Mouse (Mus musculus) MEL (cell line): ENCODE data around the gene Herpud2. TPM values are rescaled to one million over a fixed set of nuclear protein-coding genes. Genes with fewer than 3 reads are reported as not detected.

ENCODE experiments used
- DNase-seq: peaks from one replicate; pipeline ENCODE4 v3.0.0; 2011; ENCODE audit warnings: low read depth, low spot score
- H3K27ac ChIP-seq: 2 replicates; pipeline ENCODE4 v1.5.1; 2012; ENCODE audit warnings: low read depth, mild to moderate bottlenecking, control low read depth, low read length, moderate library complexity; ENCODE audit not compliant: control insufficient read depth
- H3K27me3 ChIP-seq, 2 experiments: fragments of 150-350 bp in 1 of 2; sonication (generic) in 1 of 2; 2 replicates each; pipeline ENCODE4 v1.6.1; 2012; ENCODE audit warnings: low read length in 2 of 2, mild to moderate bottlenecking in 2 of 2, improper control_type of control experiment in 1 of 2, moderate library complexity in 1 of 2; ENCODE audit not compliant: insufficient read depth in 2 of 2, control insufficient read depth in 1 of 2
- H3K36me3 ChIP-seq, 2 experiments: 2 replicates each; pipeline ENCODE4 v1.6.1; 2012 to 2014; ENCODE audit warnings: low read length in 2 of 2, improper control_type of control experiment in 1 of 2, inconsistent platforms in 1 of 2, mild to moderate bottlenecking in 1 of 2; ENCODE audit not compliant: insufficient read depth in 2 of 2, control insufficient read depth in 1 of 2
- H3K4me1 ChIP-seq, 2 experiments: fragments of 150-350 bp in 1 of 2; sonication (generic) in 1 of 2; 2 replicates each; pipeline ENCODE4 v1.6.1; 2012; ENCODE audit warnings: low read length in 2 of 2, improper control_type of control experiment in 1 of 2, mild to moderate bottlenecking in 1 of 2; ENCODE audit not compliant: insufficient read depth in 2 of 2, control insufficient read depth in 1 of 2
- H3K4me3 ChIP-seq, 2 experiments: fragments of 150-350 bp in 1 of 2; sonication (generic) in 1 of 2; 2 replicates each; pipeline ENCODE4 v1.5.1; 2012; ENCODE audit warnings: low read depth in 2 of 2, low read length in 2 of 2, mild to moderate bottlenecking in 2 of 2, moderate library complexity in 2 of 2, control low read depth in 1 of 2, improper control_type of control experiment in 1 of 2; ENCODE audit not compliant: control insufficient read depth in 1 of 2, insufficient read depth in 1 of 2
- H3K79me2 ChIP-seq: 2 replicates; pipeline ENCODE4 v1.6.1; 2012; ENCODE audit warnings: mild to moderate bottlenecking, low read length, moderate library complexity; ENCODE audit not compliant: control insufficient read depth, poor library complexity, insufficient read depth
- H3K9ac ChIP-seq: 2 replicates; pipeline ENCODE4 v1.6.1; 2012; ENCODE audit warnings: low read depth, mild to moderate bottlenecking, control low read depth, low read length, moderate library complexity; ENCODE audit not compliant: control insufficient read depth, poor library complexity, severe bottlenecking
- H3K9me3 ChIP-seq: fragments of 150-350 bp; sonication (generic); replicated peaks from 2 replicates; pipeline ENCODE4 v1.6.1; 2012; ENCODE audit warnings: mild to moderate bottlenecking, low read length, improper control_type of control experiment, moderate library complexity; ENCODE audit not compliant: insufficient read depth
- CHD1 ChIP-seq: IDR thresholded peaks from 2 replicates; pipeline ENCODE4 v1.6.1; 2012; ENCODE audit warnings: low read depth, mild to moderate bottlenecking, inconsistent platforms, low read length, improper control_type of control experiment
- E2F4 ChIP-seq: IDR thresholded peaks from 2 replicates; pipeline ENCODE4 v1.6.1; 2011; ENCODE audit warnings: low read depth, low read length, improper control_type of control experiment, borderline replicate concordance
- ETS1 ChIP-seq: IDR thresholded peaks from 2 replicates; pipeline ENCODE4 v1.6.1; 2012; ENCODE audit warnings: low read depth, mild to moderate bottlenecking, inconsistent platforms, low read length, improper control_type of control experiment, moderate library complexity
- GABPA ChIP-seq: IDR thresholded peaks from 2 replicates; pipeline ENCODE4 v1.6.1; 2012; ENCODE audit warnings: low read depth, mild to moderate bottlenecking, inconsistent platforms, low read length, improper control_type of control experiment, moderate library complexity
- GATA1 ChIP-seq: IDR thresholded peaks from 2 replicates; pipeline ENCODE4 v1.6.1; 2011; ENCODE audit warnings: low read depth, low read length, improper control_type of control experiment
- JUND ChIP-seq: IDR thresholded peaks from 2 replicates; pipeline ENCODE4 v1.6.1; 2011; ENCODE audit warnings: low read depth, mild to moderate bottlenecking, improper control_type of control experiment, low read length
- MAZ ChIP-seq: IDR thresholded peaks from 2 replicates; pipeline ENCODE4 v1.6.1; 2012; ENCODE audit warnings: low read depth, mild to moderate bottlenecking, inconsistent platforms, low read length, improper control_type of control experiment
- MEF2A ChIP-seq: IDR thresholded peaks from 2 replicates; pipeline ENCODE4 v1.6.1; 2014; ENCODE audit warnings: low read depth, mild to moderate bottlenecking, inconsistent platforms, low read length, improper control_type of control experiment; ENCODE audit not compliant: poor library complexity, insufficient replicate concordance, severe bottlenecking; ENCODE audit errors: extremely low read depth
- MXI1 ChIP-seq: IDR thresholded peaks from 2 replicates; pipeline ENCODE4 v1.6.1; 2011; ENCODE audit warnings: mild to moderate bottlenecking, low read depth, low read length, improper control_type of control experiment
- MYB ChIP-seq: IDR thresholded peaks from 2 replicates; pipeline ENCODE4 v1.6.1; 2011; ENCODE audit warnings: mild to moderate bottlenecking, low read depth, low read length, improper control_type of control experiment
- MYC ChIP-seq: IDR thresholded peaks from 2 replicates; pipeline ENCODE4 v1.6.1; 2011; ENCODE audit warnings: low read depth, mild to moderate bottlenecking, low read length, improper control_type of control experiment, moderate library complexity
- NELFE ChIP-seq: IDR thresholded peaks from 2 replicates; pipeline ENCODE4 v1.6.1; 2011; ENCODE audit warnings: low read depth, low read length, improper control_type of control experiment
- NRF1 ChIP-seq: IDR thresholded peaks from 2 replicates; pipeline ENCODE4 v1.6.1; 2014; ENCODE audit warnings: low read depth, mild to moderate bottlenecking, inconsistent platforms, low read length, improper control_type of control experiment, moderate library complexity; ENCODE audit not compliant: poor library complexity, insufficient read depth, severe bottlenecking
- POLR2AphosphoS2 ChIP-seq: IDR thresholded peaks from 2 replicates; pipeline ENCODE4 v1.6.1; 2011; ENCODE audit warnings: low read length, improper control_type of control experiment
- POLR2AphosphoS5 ChIP-seq: IDR thresholded peaks from 2 replicates; pipeline ENCODE4 v1.6.1; 2012; ENCODE audit warnings: low read depth, borderline replicate concordance, mild to moderate bottlenecking, inconsistent platforms, low read length, moderate library complexity, mixed read lengths
- RAD21 ChIP-seq: IDR thresholded peaks from 2 replicates; pipeline ENCODE4 v1.6.1; 2011; ENCODE audit warnings: mild to moderate bottlenecking, low read depth, low read length, improper control_type of control experiment
- RCOR1 ChIP-seq: IDR thresholded peaks from 2 replicates; pipeline ENCODE4 v1.6.1; 2012; ENCODE audit warnings: low read depth, mild to moderate bottlenecking, inconsistent platforms, low read length, improper control_type of control experiment
- TAL1 ChIP-seq: IDR thresholded peaks from 2 replicates; pipeline ENCODE4 v1.6.1; 2012; ENCODE audit warnings: mild to moderate bottlenecking, inconsistent platforms, low read length, moderate library complexity, mixed read lengths
- TBP ChIP-seq: IDR thresholded peaks from 2 replicates; pipeline ENCODE4 v1.8.0; 2011; ENCODE audit warnings: low read depth, low read length, improper control_type of control experiment
- UBTF ChIP-seq: IDR thresholded peaks from 2 replicates; pipeline ENCODE4 v1.6.1; 2012; ENCODE audit warnings: low read depth, mild to moderate bottlenecking, inconsistent platforms, low read length, improper control_type of control experiment, moderate library complexity, borderline replicate concordance; ENCODE audit not compliant: insufficient read depth
- USF1 ChIP-seq: IDR thresholded peaks from 2 replicates; pipeline ENCODE4 v1.6.1; 2014; ENCODE audit warnings: low read depth, mild to moderate bottlenecking, inconsistent platforms, low read length, improper control_type of control experiment, moderate library complexity
- USF2 ChIP-seq, 2 experiments: IDR thresholded peaks; 2 replicates each; pipeline ENCODE4 v1.6.1; 2011 to 2012; ENCODE audit warnings: improper control_type of control experiment in 2 of 2, low read length in 2 of 2, borderline replicate concordance in 1 of 2, inconsistent platforms in 1 of 2, low read depth in 1 of 2, mild to moderate bottlenecking in 1 of 2; ENCODE audit not compliant: insufficient read depth in 1 of 2
- ZC3H11A ChIP-seq: IDR thresholded peaks from 2 replicates; pipeline ENCODE4 v1.6.1; 2012; ENCODE audit warnings: low read depth, mild to moderate bottlenecking, inconsistent platforms, low read length, improper control_type of control experiment
- ZKSCAN1 ChIP-seq: IDR thresholded peaks from 2 replicates; pipeline ENCODE4 v1.6.1; 2012; ENCODE audit warnings: low read depth, mild to moderate bottlenecking, inconsistent platforms, low read length, improper control_type of control experiment, moderate library complexity
- ZNF384 ChIP-seq: IDR thresholded peaks from 2 replicates; pipeline ENCODE4 v1.6.1; 2012; ENCODE audit warnings: low read depth, mild to moderate bottlenecking, inconsistent platforms, low read length, improper control_type of control experiment
- polyA plus RNA-seq, 2 experiments: library from polyadenylated mRNA; stranded (reverse) in 1 of 2; unstranded in 1 of 2; fragments of >175 nt in 1 of 2; fragments of >200 nt in 1 of 2; gene quantifications; 2 replicates each; pipeline versions ENCODE4 v1.2.1 to v1.2.4; 2012; ENCODE audit warnings: low replicate concordance in 2 of 2, low read depth in 1 of 2; ENCODE audit not compliant: insufficient read length in 2 of 2, insufficient read depth in 1 of 2, missing spikeins in 1 of 2
- total RNA-seq: library from RNA; depleted of rRNA; stranded (reverse); fragments of 300-350 nt; gene quantifications from 2 replicates; pipeline ENCODE4 v1.2.3, GENCODE M21; 2012

The Herpud2 gene
- total and polyA plus RNA-seq, 3 experiments: 4.3 to 17.2 TPM; not detected in 1

- H3K9me3 ChIP-seq: no peaks in the 10 kb centered on the region
- H3K4me1 ChIP-seq: no peaks in the 10 kb centered on the region
- H3K9ac ChIP-seq: no peak within 1 kb of the TSS
- no peaks in the 10 kb centered on the region for H3K36me3 ChIP-seq
- no peaks in the 10 kb centered on the region for H3K79me2 ChIP-seq
- no peak within 1 kb of the TSS for H3K4me3 ChIP-seq
- TF ChIP-seq UBTF (no peak), RCOR1 (no peak), NRF1 (no peak), ZNF384 (no peak), GATA1 (no peak), ETS1 (no peak), POLR2AphosphoS2 (no peak), TBP (no peak), ZC3H11A (no peak), E2F4 (no peak)
- H3K27me3 ChIP-seq: peaks cover 0 to 6% of the 10 kb centered on the region in 2 experiments; a peak in 3 of 4 replicates
- no peak for DNase-seq
- H3K27ac ChIP-seq: no peak within 1 kb of the TSS
Observed at GRCm38 (mm10) chr9:25089122-25089521, 62.5 kb downstream of the Herpud2 start, which contains the start of gene Gm10181. Gene Gm10181 (plus strand): TSS chr9:25089422.

GRCm38 (mm10) chr9:25076505-25076904, 75.1 kb downstream of the Herpud2 start:
- no peaks in the 10 kb centered on the region for H3K79me2 ChIP-seq
- no peaks in the 10 kb centered on the region for H3K9me3 ChIP-seq
- H3K4me1 ChIP-seq: no peaks in the 10 kb centered on the region
- DNase-seq: no peak
- no peaks in the 10 kb centered on the region for H3K36me3 ChIP-seq
- no peak overlapping the region for H3K9ac ChIP-seq
- no peak overlapping the region for H3K4me3 ChIP-seq
- TF ChIP-seq USF2 (IDR thresholded peaks at IDR 0.05; ENCODE audit: borderline replicate concordance in 1 of 2, insufficient read depth in 1 of 2, low read depth in 1 of 2, low read length in 2 of 2): no peak
- TF ChIP-seq ZKSCAN1: no peak
- no peak for TF ChIP-seq UBTF
- TF ChIP-seq ZC3H11A: no peak
- H3K27ac ChIP-seq: no peak overlapping the region
- H3K27me3 ChIP-seq: peaks cover 0 to 7% of the 10 kb centered on the region in 2 experiments; a peak in 2 of 4 replicates

- Histone ChIP-seq H3K27ac (no peak overlapping the region), H3K27me3 (peaks cover 0 to 7% of the 10 kb centered on the region in 2 experiments; a peak in 2 of 4 replicates), H3K9ac (no peak overlapping the region), H3K79me2 (no peaks in the 10 kb centered on the region), H3K4me3 (no peak overlapping the region), H3K36me3 (no peaks in the 10 kb centered on the region), H3K4me1 (no peaks in the 10 kb centered on the region), H3K9me3 (no peaks in the 10 kb centered on the region)
- no peak for DNase-seq
- TF ChIP-seq RAD21: no peak
- no peak for TF ChIP-seq TBP
- TF ChIP-seq ZC3H11A: no peak
- no peak for TF ChIP-seq MAZ
- TF ChIP-seq JUND: no peak
- TF ChIP-seq USF1: no peak
- TF ChIP-seq NELFE: no peak
- TF ChIP-seq CHD1: no peak
- TF ChIP-seq MYB: no peak
- TF ChIP-seq MXI1: no peak
- no peak for TF ChIP-seq POLR2AphosphoS5
- TF ChIP-seq MYC: no peak
- TF ChIP-seq TAL1: no peak
- TF ChIP-seq GABPA: no peak
- TF ChIP-seq MEF2A: no peak
- TF ChIP-seq E2F4: no peak
- no peak for TF ChIP-seq POLR2AphosphoS2
Observed at GRCm38 (mm10) chr9:25075977-25076376, 75.6 kb downstream of the Herpud2 start.
